Mouse (Mus musculus) bone marrow macrophage, adult 2 months (primary cell): Measurements from ENCODE around the gene Rcc1l. TPM values are rescaled to one million over a fixed set of nuclear protein-coding genes. Genes with fewer than 3 reads are reported as not detected.

Source experiments
- H3K27ac ChIP-seq: 2 replicates; pipeline ENCODE4 v1.5.1; 2012; ENCODE audit warnings: low read depth, low read length; ENCODE audit not compliant: insufficient read depth
- H3K4me1 ChIP-seq: 2 replicates; pipeline ENCODE4 v1.6.1; 2012; ENCODE audit warnings: low read length; ENCODE audit not compliant: control insufficient read depth, insufficient read depth
- H3K4me3 ChIP-seq: 2 replicates; pipeline ENCODE4 v1.5.1; 2012; ENCODE audit warnings: mild to moderate bottlenecking, low read length, moderate library complexity; ENCODE audit not compliant: insufficient read depth
- CTCF ChIP-seq: IDR thresholded peaks from 2 replicates; pipeline ENCODE4 v1.5.1; 2012; ENCODE audit warnings: low read depth, mild to moderate bottlenecking, low read length, moderate library complexity
- POLR2A ChIP-seq: IDR thresholded peaks from 2 replicates; pipeline ENCODE4 v1.6.1; 2012; ENCODE audit warnings: mild to moderate bottlenecking, low read depth, low read length, borderline replicate concordance
- polyA plus RNA-seq: library from polyadenylated mRNA; stranded (reverse); fragments of >200 nt; gene quantifications from 2 replicates; pipeline ENCODE4 v1.2.4, GENCODE M21; 2012; ENCODE audit not compliant: missing spikeins, insufficient read depth, insufficient read length

Gene Rcc1l
- polyA plus RNA-seq, 1 experiment, result 4.9 TPM

DNA sequence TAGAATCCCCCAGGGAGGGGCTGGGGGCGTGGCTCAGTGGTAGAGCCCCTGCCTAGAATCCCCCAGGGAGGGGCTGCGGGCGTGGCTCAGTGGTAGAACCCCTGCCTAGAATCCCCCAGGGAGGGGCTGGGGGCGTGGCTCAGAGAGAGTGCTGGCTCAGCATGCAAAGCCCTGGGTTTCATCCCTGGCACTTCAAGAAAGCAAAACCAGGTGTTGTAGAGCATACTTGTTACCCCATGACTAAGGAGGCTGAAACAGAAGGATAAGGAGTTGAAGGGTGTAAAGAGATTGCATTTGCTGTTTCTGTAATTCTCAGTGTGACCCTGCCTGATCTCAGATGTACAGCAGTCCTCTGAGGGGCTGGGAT is 54.7 kb downstream of the Rcc1l start:
- H3K4me3 ChIP-seq, result no peak overlapping the region
- H3K4me1 ChIP-seq, result peaks cover 5% of the 10 kb centered on the region
- TF ChIP-seq POLR2A (no peak), CTCF (no peak)
- H3K27ac ChIP-seq, result no peak overlapping the region

DNA sequence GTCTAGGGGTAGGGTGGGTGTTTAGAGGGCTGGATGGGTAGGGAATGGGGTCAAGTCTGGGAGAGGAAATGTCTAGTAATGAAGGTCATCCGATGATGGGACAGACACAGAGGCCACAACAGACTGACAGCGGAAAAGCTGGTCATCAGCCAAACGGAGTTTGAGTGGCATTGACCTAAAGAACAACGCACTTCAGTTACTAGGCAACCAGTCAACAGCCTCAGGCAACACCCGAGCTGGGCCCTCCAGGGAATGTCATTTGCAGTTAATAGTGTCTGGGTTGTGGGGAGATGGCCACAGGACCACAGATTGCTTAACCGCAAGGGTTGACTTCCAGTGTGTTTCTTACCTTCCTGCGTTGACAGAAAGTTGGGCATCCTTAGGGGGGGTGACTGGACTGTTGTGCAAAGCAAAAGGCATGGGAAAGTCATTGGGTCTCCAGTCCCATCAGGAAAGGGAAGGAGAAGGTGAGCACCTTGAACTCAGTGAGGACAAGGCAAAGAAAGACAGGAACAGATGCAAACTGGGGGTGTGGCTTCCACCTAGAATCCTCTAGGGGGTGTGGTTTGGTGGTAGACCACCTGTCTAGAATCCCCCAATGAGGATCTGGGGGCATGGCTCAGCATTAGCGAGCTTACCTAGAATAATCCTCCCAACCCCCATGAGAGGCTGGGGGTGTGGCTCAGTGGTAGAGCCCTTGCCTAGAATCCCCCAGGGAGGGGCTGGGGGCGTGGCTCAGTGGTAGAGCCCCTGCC is 55.3 kb downstream of the Rcc1l start:
- H3K27ac ChIP-seq, result no peak overlapping the region
- H3K4me1 ChIP-seq, result peaks cover 5% of the 10 kb centered on the region
- H3K4me3 ChIP-seq, result no peak overlapping the region
- TF ChIP-seq CTCF, result no peak
- no peak for TF ChIP-seq POLR2A

DNA sequence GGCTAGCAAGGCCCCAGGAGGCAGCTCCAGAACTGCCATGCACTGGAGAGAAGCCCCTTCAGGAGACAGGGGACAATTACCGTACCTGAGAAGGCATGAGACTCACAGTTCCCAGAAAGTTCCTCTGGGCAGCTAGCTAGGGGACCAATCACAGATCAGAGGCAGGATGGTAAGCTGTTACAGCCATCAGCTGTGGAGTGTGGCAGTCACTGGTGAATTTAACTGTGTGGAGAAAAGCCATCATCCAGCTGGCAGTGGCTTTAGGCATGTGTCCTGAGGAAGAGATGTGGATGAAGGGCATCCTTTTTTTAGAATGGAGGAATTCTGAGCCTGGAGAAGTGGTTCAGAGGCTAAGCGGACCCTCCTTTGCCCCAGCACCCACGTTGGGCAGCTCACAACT is 56.4 kb downstream of the Rcc1l start:
- H3K4me3 ChIP-seq, result no peak overlapping the region
- peaks cover 10% of the 10 kb centered on the region for H3K4me1 ChIP-seq
- TF ChIP-seq CTCF (no peak), POLR2A (no peak)
- no peak overlapping the region for H3K27ac ChIP-seq

DNA sequence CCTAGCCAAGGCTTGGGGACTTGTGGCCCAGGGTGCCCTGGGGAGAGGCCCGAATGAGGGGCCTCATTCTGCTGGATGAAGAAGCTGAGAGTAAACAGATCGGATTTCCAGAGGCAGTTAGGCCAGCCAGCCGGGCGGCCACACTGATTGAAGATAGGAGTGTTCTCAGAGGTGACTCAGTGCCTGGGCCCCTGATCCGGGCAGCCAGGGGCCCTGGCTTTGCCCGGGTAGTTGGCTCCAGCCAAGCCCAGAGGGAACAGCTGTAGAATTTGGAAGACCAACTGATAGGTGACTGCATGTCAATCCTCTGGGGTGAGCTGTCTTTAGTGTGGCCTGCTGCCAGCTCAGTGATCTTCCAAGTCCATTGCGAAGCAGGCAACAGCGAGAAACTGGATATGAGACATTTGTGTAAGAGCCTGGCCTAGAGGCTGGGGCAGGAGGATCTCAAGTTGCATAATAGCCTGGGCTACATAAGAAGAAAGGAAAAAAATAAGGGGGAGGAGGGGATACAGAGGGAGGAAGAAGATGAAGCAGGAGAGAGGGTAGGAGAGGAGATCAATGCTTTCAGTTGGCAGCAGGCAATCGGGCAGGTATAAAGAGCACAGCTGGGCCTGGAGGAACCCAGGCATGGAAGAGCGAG is 57.0 kb downstream of the Rcc1l start:
- Histone ChIP-seq H3K4me3 (no peak overlapping the region), H3K27ac (no peak overlapping the region), H3K4me1 (peaks cover 10% of the 10 kb centered on the region)
- TF ChIP-seq POLR2A (no peak), CTCF (no peak)

DNA sequence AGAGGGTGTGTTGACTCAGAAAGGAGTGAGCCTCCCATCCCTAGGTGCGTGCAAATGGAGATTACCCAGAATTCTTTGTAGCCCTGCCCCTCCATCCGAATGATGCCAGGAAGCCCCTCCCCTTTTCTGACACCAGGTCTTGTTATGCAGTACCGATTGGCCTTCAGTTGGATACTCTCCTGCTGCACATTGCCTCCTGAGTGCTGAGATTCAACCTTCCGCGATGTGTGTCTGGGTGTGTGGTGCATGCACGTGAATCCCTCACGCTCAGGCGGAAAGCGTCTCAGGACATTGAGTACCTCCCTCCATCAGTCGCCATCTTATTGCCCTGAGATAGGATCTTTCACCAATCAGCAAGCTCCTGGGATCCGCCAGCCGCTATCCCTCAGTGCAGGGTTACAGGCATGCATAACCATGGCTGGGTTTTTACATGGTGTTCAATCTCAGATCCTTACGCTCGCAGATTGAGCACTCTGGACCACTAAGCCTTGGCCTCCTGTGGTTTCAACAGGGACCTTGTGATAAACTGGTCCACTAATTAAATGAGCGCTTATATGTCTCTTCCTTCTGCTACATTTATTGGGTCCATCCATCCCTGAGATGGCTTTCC is 57.7 kb downstream of the Rcc1l start:
- Histone ChIP-seq H3K4me1 (peaks cover 10% of the 10 kb centered on the region), H3K4me3 (no peak overlapping the region), H3K27ac (no peak overlapping the region)
- TF ChIP-seq CTCF (no peak), POLR2A (no peak)

DNA sequence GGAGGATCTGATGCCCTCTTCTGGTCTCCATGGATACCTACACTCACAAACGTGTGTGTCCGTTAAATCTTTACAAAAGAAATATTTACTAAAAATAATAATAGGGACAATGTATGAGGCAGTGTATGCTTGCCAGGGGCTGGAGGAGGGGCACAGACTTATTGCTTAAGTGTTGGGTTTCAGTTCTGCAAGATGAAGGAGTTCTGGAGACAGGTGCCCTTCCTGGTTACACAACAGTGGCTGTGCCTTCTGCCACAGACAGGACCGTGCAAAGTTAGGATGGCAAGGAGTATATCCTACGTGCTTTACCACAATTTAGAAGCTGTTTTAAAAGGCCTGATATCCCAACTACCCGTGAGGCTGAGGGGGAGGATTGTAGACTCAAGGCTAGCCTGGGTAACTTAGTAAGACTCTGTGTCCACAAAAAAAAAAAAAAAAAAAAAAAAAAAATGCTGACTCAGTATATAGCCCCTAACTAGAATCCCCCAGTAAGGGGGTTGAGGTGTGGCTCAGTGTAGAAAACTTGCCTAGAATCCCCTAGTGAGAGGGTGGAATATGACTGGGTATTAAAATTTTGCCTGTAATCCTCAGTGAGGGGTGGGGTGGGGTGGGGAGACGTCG is 60.8 kb downstream of the Rcc1l start:
- no peak overlapping the region for H3K27ac ChIP-seq
- peaks cover 10% of the 10 kb centered on the region for H3K4me1 ChIP-seq
- no peak for TF ChIP-seq POLR2A
- TF ChIP-seq CTCF, result no peak
- H3K4me3 ChIP-seq, result no peak overlapping the region

DNA sequence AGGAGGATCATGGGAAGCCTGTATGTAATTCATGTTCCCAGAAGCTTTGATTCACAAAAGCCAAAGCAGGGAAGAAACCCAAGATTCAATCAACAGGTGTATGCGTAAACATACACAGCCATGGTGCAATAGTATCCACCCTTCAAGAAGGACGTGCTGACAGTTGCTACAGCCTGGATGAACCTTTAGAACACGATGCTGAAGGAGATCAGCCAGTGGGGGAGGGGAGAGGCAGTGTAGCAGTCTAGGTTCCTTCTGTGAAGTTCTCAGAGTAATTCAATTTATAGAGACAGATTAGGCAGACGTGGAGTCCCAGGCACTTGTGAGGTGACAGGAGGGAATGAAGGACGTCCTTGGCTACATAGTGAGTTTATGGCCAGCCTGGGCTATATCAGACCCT is 61.6 kb downstream of the Rcc1l start:
- TF ChIP-seq CTCF (no peak), POLR2A (no peak)
- Histone ChIP-seq H3K4me1 (peaks cover 10% of the 10 kb centered on the region), H3K27ac (no peak overlapping the region)

DNA sequence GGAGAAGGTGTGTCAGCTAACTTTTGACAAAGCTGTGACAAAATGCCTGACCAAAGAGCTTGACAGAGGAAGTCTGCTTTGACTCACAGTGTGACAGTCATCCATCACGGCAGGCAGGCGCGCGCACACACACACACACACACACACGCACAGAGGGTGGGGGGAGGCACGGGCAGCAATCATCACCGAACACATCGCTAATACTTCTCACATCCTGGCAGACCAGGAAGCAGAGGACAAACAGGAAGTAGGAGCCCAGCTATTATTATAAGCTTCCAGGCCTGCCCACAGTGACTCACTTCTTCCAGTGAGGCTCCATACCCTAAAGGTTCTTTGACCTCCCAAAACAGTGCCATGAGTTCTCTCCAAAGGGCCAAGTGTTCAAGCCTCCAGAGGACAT is 70.7 kb downstream of the Rcc1l start:
- Histone ChIP-seq H3K4me1 (peaks cover 29% of the 10 kb centered on the region), H3K27ac (peak overlapping the region; percentile 68), H3K4me3 (no peak overlapping the region)
- TF ChIP-seq CTCF (no peak), POLR2A (no peak)

More for the DNA sequence above, 61.6 kb downstream of the Rcc1l start:
- H3K4me3 ChIP-seq, result no peak overlapping the region

DNA sequence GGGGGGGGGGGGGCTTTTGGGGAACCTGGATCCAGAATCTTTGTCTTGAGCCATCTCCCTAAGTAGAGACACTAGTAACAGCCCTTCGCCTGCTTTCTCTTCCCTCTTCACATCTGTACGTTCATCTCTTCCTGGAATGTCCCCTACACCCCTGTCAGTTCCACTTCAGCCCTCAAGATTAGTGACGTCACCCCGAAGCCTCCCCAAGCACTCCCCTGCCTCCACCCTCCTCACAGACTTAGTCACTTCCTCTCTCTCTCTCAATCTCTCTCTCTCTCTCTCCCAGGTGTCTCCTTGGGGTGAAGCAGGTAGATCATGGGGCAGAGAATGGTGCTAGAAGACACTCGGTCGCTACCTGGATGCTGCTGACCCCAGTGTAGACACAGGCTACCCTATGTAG is 73.9 kb downstream of the Rcc1l start:
- no peak overlapping the region for H3K4me3 ChIP-seq
- H3K27ac ChIP-seq, result peak overlapping the region; percentile 51
- TF ChIP-seq POLR2A (no peak), CTCF (no peak)
- peaks cover 32% of the 10 kb centered on the region for H3K4me1 ChIP-seq
